7 mouse cellular contexts compared by ENCODE assay signal in genomic region chr9:32709359-32709758, GRCm38 (mm10).
DNase-seq lines count a peak whose midpoint lies in the region; ATAC-seq lines count a peak whose summit lies in the region.

No protein-coding gene starts in this region.

- no peaks in the 10 kb centered on the region for H3K9me3 ChIP-seq in heart, embryonic 15.5 days (replicated peaks)
- H3K9me3 ChIP-seq in liver, embryonic 13.5 days (replicated peaks) = no peaks in the 10 kb centered on the region
- no peaks in the 10 kb centered on the region for H3K9me3 ChIP-seq in forebrain, embryonic 14.5 days (replicated peaks; ENCODE audit: control insufficient read depth, low read length)

- H3K4me3 ChIP-seq in heart, embryonic 15.5 days = no peak overlapping the region
- H3K4me3 ChIP-seq in liver, embryonic 13.5 days (replicated peaks) = no peak overlapping the region
- no peak overlapping the region for H3K4me3 ChIP-seq in forebrain, embryonic 14.5 days (ENCODE audit: low read depth, low read length)

- peaks cover 79% of the 10 kb centered on the region for H3K4me1 ChIP-seq in heart, embryonic 15.5 days (replicated peaks)
- H3K4me1 ChIP-seq in liver, embryonic 13.5 days (replicated peaks) = peaks cover 51% of the 10 kb centered on the region
- H3K4me1 ChIP-seq in forebrain, embryonic 14.5 days (ENCODE audit: control insufficient read depth, insufficient read depth, low read length) = no peaks in the 10 kb centered on the region

- H3K4me2 ChIP-seq in heart, embryonic 15.5 days = peak overlapping the region; percentile 34; the same call in 1 of the 2 replicates
- peak overlapping the region; percentile 33 for H3K4me2 ChIP-seq in liver, embryonic 13.5 days
- H3K4me2 ChIP-seq in forebrain, embryonic 14.5 days (ENCODE audit: low read length) = no peak overlapping the region

- no peaks in the 10 kb centered on the region for H3K27me3 ChIP-seq in heart, embryonic 15.5 days
- no peaks in the 10 kb centered on the region for H3K27me3 ChIP-seq in liver, embryonic 13.5 days
- H3K27me3 ChIP-seq in forebrain, embryonic 14.5 days (replicated peaks; ENCODE audit: control insufficient read depth, insufficient read depth, low read length) = no peaks in the 10 kb centered on the region

- peak; percentile 56 for DNase-seq in urinary bladder, postnatal 14 days (ENCODE audit: low spot score)
- DNase-seq in urinary bladder, postnatal 10 days (ENCODE audit: low spot score) = no peak
- no peak for DNase-seq in liver, embryonic 13.5 days
- no peak for DNase-seq in cerebellum, postnatal 10 days
- DNase-seq in right cerebral cortex, postnatal 36 days (ENCODE audit: low spot score in 2 of 2) = no peak
- no peak for DNase-seq in forebrain, embryonic 14.5 days (ENCODE audit: low spot score)

- H3K9ac ChIP-seq in heart, embryonic 15.5 days = no peak overlapping the region
- H3K9ac ChIP-seq in liver, embryonic 13.5 days = no peak overlapping the region
- no peak overlapping the region for H3K9ac ChIP-seq in forebrain, embryonic 14.5 days (ENCODE audit: low read length)

- no peak for ATAC-seq in heart, embryonic 15.5 days (replicated peaks; ENCODE audit: insufficient number of reproducible peaks, insufficient read depth, low FRiP score, low read depth)
- ATAC-seq in liver, embryonic 13.5 days (ENCODE audit: low read depth) = no peak
- ATAC-seq in forebrain, embryonic 14.5 days = no peak

- H3K36me3 ChIP-seq in heart, embryonic 15.5 days = no peaks in the 10 kb centered on the region
- no peaks in the 10 kb centered on the region for H3K36me3 ChIP-seq in liver, embryonic 13.5 days
- H3K36me3 ChIP-seq in forebrain, embryonic 14.5 days (ENCODE audit: control insufficient read depth, insufficient read depth, low read length) = no peaks in the 10 kb centered on the region

- 12% methylated on average over 5 of the region's 5 CpGs for WGBS in heart, embryonic 15.5 days
- WGBS in liver, embryonic 13.5 days (ENCODE audit: insufficient replicate concordance) = 7% methylated on average over 5 of the region's 5 CpGs
- WGBS in forebrain, embryonic 14.5 days = 34% methylated on average over 5 of the region's 5 CpGs

- H3K27ac ChIP-seq in heart, embryonic 15.5 days = no peak overlapping the region; the same call in 1 of the 2 replicates
- no peak overlapping the region for H3K27ac ChIP-seq in liver, embryonic 13.5 days
- H3K27ac ChIP-seq in forebrain, embryonic 14.5 days (ENCODE audit: low read depth, low read length) = no peak overlapping the region
